Mouse (Mus musculus) embryonic facial prominence, embryonic 15.5 days (tissue): Measurements from ENCODE around the gene Synrg. TPM values are rescaled to one million over a fixed set of nuclear protein-coding genes. Genes with fewer than 3 reads are reported as not detected.

Experiments used
- ATAC-seq: fragments of 200-750 bp; cut with Nextera tagmentation; 2 replicates; pipeline ENCODE4 v1.8.0; 2017; ENCODE audit warnings: low read depth, moderate TSS enrichment; ENCODE audit not compliant: insufficient number of reproducible peaks, low FRiP score, low TSS enrichment
- H3K27ac ChIP-seq: fragments of 300-500 bp; sonication (generic); replicated peaks from 2 replicates; pipeline ENCODE4 v1.5.1; 2015; ENCODE audit warnings: mild to moderate bottlenecking, inconsistent platforms
- H3K27me3 ChIP-seq: fragments of 300-500 bp; sonication (generic); 2 replicates; pipeline ENCODE4 v1.6.1; 2015; ENCODE audit warnings: inconsistent platforms
- H3K36me3 ChIP-seq: fragments of 300-500 bp; sonication (generic); 2 replicates; pipeline ENCODE4 v1.6.1; 2015; ENCODE audit warnings: mild to moderate bottlenecking, inconsistent platforms
- H3K4me1 ChIP-seq: fragments of 300-500 bp; sonication (generic); 2 replicates; pipeline ENCODE4 v1.6.1; 2015; ENCODE audit warnings: inconsistent platforms
- H3K4me2 ChIP-seq: fragments of 300-500 bp; sonication (generic); replicated peaks from 2 replicates; pipeline ENCODE4 v1.6.1; 2015; ENCODE audit warnings: mild to moderate bottlenecking, inconsistent platforms
- H3K4me3 ChIP-seq: fragments of 300-500 bp; sonication (generic); replicated peaks from 2 replicates; pipeline ENCODE4 v1.5.1; 2015; ENCODE audit warnings: mild to moderate bottlenecking, inconsistent platforms
- H3K9ac ChIP-seq: fragments of 300-500 bp; sonication (generic); 2 replicates; pipeline ENCODE4 v1.6.1; 2015; ENCODE audit warnings: inconsistent platforms
- H3K9me3 ChIP-seq: fragments of 300-500 bp; sonication (generic); replicated peaks from 2 replicates; pipeline ENCODE4 v1.6.1; 2016; ENCODE audit warnings: inconsistent platforms
- WGBS: fragments of 180-500 bp; shearing (Covaris S2); methylation state at CpG from one replicate; pipeline ENCODE4 v1.1.7; 2015; 5-methylcytosine and 5-hydroxymethylcytosine counted together
- polyA plus RNA-seq: library from polyadenylated mRNA; unstranded; fragments of >200 nt; fragmentation: Nextera tagmentation; extraction: Ambion mirVana; gene quantifications from 2 replicates; pipeline ENCODE4 v1.2.1, GENCODE M21; 2015

Gene Synrg
- polyA plus RNA-seq, 1 experiment from 2014 or later, result 11.3 TPM

GRCm38 (mm10) chr11:84080327-84080726, 116.1 kb downstream of the Synrg start:
- Histone ChIP-seq H3K36me3 (peaks cover 41% of the 10 kb centered on the region), H3K4me1 (peaks cover 5% of the 10 kb centered on the region; the same call in 1 of the 2 replicates), H3K27ac (no peak overlapping the region), H3K9ac (no peak overlapping the region), H3K4me2 (no peak overlapping the region), H3K9me3 (no peaks in the 10 kb centered on the region), H3K27me3 (no peaks in the 10 kb centered on the region), H3K4me3 (no peak overlapping the region)
- WGBS, result 87% methylated on average over 3 of the region's 3 CpGs
- no peak for ATAC-seq

DNA sequence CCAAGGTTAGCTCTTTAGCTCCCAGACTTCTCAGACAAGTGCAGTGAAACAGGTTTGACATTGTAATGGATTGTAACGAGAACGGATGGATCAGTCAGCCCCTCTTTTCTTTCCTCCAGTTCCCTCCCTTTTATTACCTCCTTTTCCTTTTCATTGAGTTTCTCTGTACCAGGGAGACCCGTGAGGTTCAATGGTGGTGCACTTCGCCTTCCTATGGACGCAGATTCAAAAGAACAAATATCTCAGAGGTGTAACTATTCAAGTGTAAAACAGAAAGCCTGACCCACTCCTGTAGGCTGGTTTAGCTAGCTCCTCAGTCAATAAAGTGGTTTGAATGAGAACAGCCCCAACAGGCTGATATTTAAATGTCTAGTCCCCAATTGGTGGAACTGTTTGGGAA, 117.7 kb downstream of the Synrg start:
- Histone ChIP-seq H3K4me2 (no peak overlapping the region), H3K4me3 (no peak overlapping the region), H3K9ac (no peak overlapping the region), H3K4me1 (peaks cover 5% of the 10 kb centered on the region; the same call in 1 of the 2 replicates), H3K9me3 (no peaks in the 10 kb centered on the region), H3K27ac (no peak overlapping the region), H3K36me3 (peaks cover 50% of the 10 kb centered on the region), H3K27me3 (no peaks in the 10 kb centered on the region)
- 93% methylated on average over 5 of the region's 5 CpGs for WGBS
- ATAC-seq, result no peak

DNA sequence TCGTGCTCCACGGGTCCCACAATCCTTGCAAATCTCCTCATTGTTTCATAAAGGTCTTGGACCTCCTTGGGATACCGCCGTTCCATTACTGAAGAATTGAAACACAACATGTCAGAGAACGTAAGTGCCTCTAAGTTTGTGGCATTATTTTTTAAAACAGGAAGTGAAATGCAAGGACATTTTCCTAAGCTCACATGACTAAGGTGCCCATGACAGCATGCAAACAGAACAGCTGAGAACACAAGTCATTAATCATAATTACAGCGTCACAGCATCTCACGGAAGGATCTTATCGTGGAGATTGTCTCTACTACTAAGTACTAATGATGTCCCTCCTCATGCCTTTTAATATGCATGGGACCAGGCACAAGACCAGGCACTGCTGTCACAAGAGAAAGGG, 126.3 kb downstream of the Synrg start:
- Histone ChIP-seq H3K27ac (no peak overlapping the region), H3K27me3 (no peaks in the 10 kb centered on the region), H3K4me3 (no peak overlapping the region), H3K36me3 (peaks cover 50% of the 10 kb centered on the region), H3K9ac (no peak overlapping the region), H3K4me2 (no peak overlapping the region), H3K9me3 (no peaks in the 10 kb centered on the region), H3K4me1 (no peaks in the 10 kb centered on the region)
- no peak for ATAC-seq
- WGBS, result 90% methylated on average over 8 of the region's 8 CpGs

Other genes with a start within 250 kb of the Synrg start
- gene Wfdc21, start 217.5 kb upstream of the Synrg start, polyA plus RNA-seq, result 0.73 and 1.2 TPM in 2 replicates
- 21.5 and 27.3 TPM in 2 replicates for gene Heatr6, start 210.7 kb upstream of the Synrg start, polyA plus RNA-seq
- gene Hnf1b, start 114.4 kb upstream of the Synrg start, polyA plus RNA-seq, result not detected in 2 replicates
- 27.9 and 28.8 TPM in 2 replicates for gene Ddx52, start 22.4 kb upstream of the Synrg start, polyA plus RNA-seq
- gene Dusp14, start 104.8 kb downstream of the Synrg start, polyA plus RNA-seq, result 37.5 and 40.2 TPM in 2 replicates
- 32.9 and 34.7 TPM in 2 replicates for gene Tada2a, start 165.2 kb downstream of the Synrg start, polyA plus RNA-seq
- 12.3 and 14.4 TPM in 2 replicates for gene Acaca, start 165.2 kb downstream of the Synrg start, polyA plus RNA-seq
- not detected in 2 replicates for gene Gm11437, start 203.0 kb downstream of the Synrg start, polyA plus RNA-seq